Mouse (Mus musculus) embryonic facial prominence, embryonic 12.5 days (tissue): Measurements from ENCODE around the gene Xpnpep1. TPM values are rescaled to one million over a fixed set of nuclear protein-coding genes. Genes with fewer than 3 reads are reported as not detected.
A peak's percentile ranks its signal among the peaks of the same experiment; 100 is the strongest.

Experiments used
- ATAC-seq: fragments of 200-750 bp; cut with Nextera tagmentation; 2 replicates; pipeline ENCODE4 v1.8.0; 2017; ENCODE audit not compliant: insufficient number of reproducible peaks, insufficient read depth, low FRiP score, low TSS enrichment
- H3K27ac ChIP-seq: fragments of 300-500 bp; sonication (generic); 2 replicates; pipeline ENCODE4 v1.5.1; 2016; ENCODE audit warnings: mild to moderate bottlenecking
- H3K27me3 ChIP-seq: fragments of 300-500 bp; sonication (generic); 2 replicates; pipeline ENCODE4 v1.6.1; 2016; ENCODE audit warnings: mild to moderate bottlenecking, moderate library complexity
- H3K36me3 ChIP-seq: fragments of 300-500 bp; sonication (generic); 2 replicates; pipeline ENCODE4 v1.6.1; 2016; ENCODE audit warnings: mild to moderate bottlenecking
- H3K4me1 ChIP-seq: fragments of 300-500 bp; sonication (generic); 2 replicates; pipeline ENCODE4 v1.6.1; 2016
- H3K4me2 ChIP-seq: fragments of 300-500 bp; sonication (generic); replicated peaks from 2 replicates; pipeline ENCODE4 v1.6.1; 2016; ENCODE audit warnings: mild to moderate bottlenecking, moderate library complexity
- H3K4me3 ChIP-seq: fragments of 300-500 bp; sonication (generic); 2 replicates; pipeline ENCODE4 v1.5.1; 2016; ENCODE audit warnings: mild to moderate bottlenecking
- H3K9ac ChIP-seq: fragments of 300-500 bp; sonication (generic); 2 replicates; pipeline ENCODE4 v1.6.1; 2016; ENCODE audit warnings: mild to moderate bottlenecking, moderate library complexity
- H3K9me3 ChIP-seq: fragments of 300-500 bp; sonication (generic); 2 replicates; pipeline ENCODE4 v1.6.1; 2016; ENCODE audit warnings: mild to moderate bottlenecking, moderate library complexity
- WGBS: fragments of 180-500 bp; shearing (Covaris S2); methylation state at CpG from one replicate; pipeline ENCODE4 v1.1.7; 2016; 5-methylcytosine and 5-hydroxymethylcytosine counted together
- polyA plus RNA-seq: library from polyadenylated mRNA; unstranded; fragments of >200 nt; fragmentation: Nextera tagmentation; extraction: Ambion mirVana; gene quantifications from 2 replicates; pipeline ENCODE4 v1.2.1, GENCODE M21; 2016

Gene Xpnpep1
- polyA plus RNA-seq, 1 experiment from 2014 or later = 167 TPM

DNA sequence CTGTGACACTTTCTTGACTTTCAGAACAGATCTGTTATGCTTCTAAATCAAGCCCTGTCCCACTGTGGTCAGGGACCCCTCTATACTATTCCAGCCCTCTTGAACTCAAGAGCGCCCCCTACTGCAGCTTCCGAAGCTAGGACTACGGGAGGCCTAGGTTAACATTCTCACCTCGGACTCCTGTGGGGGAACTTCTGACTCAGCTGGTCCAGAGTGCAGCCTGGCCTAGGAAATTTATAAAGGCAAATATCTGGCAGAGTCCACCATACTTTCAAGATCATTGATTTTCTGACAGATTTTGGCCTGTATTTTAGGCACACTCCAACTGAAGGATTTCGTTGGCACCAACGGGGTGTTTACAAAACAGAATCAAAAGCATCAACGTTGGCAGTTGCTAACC is 11.0 kb downstream of the Xpnpep1 start:
- Histone ChIP-seq H3K4me2 (no peak overlapping the region), H3K27ac (no peak overlapping the region), H3K4me3 (no peak overlapping the region), H3K36me3 (peaks cover 44% of the 10 kb centered on the region), H3K9ac (no peak overlapping the region), H3K4me1 (no peaks in the 10 kb centered on the region), H3K9me3 (no peaks in the 10 kb centered on the region), H3K27me3 (no peaks in the 10 kb centered on the region)
- 89% methylated on average over 7 of the region's 7 CpGs for WGBS
- ATAC-seq = no peak

DNA sequence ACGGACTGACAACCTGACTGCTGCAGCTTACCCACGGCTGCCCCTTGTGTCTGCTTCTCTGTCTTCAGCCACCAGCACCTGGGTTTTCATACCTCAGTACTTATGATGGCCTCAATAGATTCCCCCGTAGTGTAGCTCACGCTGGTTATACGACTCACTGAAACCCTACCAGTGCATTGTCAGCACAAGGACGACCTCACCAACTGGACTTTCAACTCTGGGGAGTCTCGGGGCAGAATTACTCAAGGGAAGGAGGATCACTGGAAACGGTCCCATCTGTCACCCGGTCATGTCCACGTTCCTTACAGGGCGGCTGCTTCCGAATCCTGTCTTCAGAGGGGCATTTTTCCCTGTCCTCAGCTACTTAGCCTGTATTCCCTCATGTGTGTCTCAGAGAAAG is 11.8 kb downstream of the Xpnpep1 start:
- H3K27ac ChIP-seq = no peak overlapping the region
- H3K9ac ChIP-seq = no peak overlapping the region
- H3K4me1 ChIP-seq = no peaks in the 10 kb centered on the region
- WGBS = 92% methylated on average over 12 of the region's 12 CpGs
- no peak for ATAC-seq
- H3K36me3 ChIP-seq = peaks cover 53% of the 10 kb centered on the region
- H3K4me2 ChIP-seq = no peak overlapping the region
- H3K4me3 ChIP-seq = no peak overlapping the region
- H3K27me3 ChIP-seq = no peaks in the 10 kb centered on the region
- H3K9me3 ChIP-seq = no peaks in the 10 kb centered on the region

DNA sequence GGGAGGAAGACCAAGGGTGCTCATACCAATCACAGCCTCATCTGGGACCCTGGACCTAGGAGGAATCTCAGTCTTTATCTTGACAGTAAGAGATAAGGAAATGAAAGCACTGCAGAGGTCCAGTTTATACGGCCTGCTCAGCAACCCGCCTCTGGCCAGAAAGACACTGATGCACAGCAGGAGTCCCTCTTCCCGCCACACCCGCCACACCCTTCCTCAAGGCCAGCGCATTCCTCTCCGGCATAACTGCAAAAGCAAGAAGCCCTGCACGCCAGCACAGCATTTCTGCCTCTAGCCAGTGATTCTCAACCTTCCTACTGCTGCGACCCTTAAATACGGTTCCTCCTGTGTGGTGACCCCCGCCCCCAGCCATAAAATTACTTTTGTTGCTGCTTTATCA is 16.8 kb downstream of the Xpnpep1 start:
- Histone ChIP-seq H3K4me2 (no peak overlapping the region), H3K36me3 (peaks cover 49% of the 10 kb centered on the region), H3K27me3 (no peaks in the 10 kb centered on the region), H3K4me1 (0 out of 2 replicates have a peak, but pooled peaks cover 3% of the 10 kb centered on the region), H3K4me3 (no peak overlapping the region), H3K27ac (no peak overlapping the region), H3K9ac (no peak overlapping the region), H3K9me3 (no peaks in the 10 kb centered on the region)
- 79% methylated on average over 10 of the region's 10 CpGs for WGBS
- ATAC-seq = no peak

DNA sequence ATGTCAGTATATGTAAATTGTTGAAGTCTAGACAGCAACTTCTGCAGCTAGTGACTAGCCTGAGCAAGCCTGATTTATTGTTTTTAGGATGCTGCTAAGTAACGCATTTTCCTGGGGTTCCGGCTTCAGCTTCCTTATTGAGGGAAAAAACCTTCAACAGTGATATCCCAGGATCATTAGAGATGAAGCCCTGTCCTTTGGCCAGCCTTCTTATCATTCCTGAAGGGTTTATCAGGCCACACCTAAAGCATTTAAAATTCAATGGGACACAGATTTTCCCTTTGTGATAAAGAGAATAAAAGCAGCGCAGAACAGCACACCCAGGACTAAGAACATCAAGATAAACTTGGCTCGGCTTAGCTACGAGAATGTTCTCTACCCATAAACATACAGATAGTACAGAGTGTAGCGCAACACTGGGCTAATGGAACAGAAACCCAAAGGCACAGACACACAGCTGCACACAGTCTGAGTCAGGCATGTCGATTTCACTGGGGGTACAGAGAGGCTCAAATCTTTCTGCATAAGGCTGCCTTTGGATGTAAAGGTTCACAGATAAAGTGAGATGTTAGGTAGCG is 17.9 kb downstream of the Xpnpep1 start:
- Histone ChIP-seq H3K27ac (no peak overlapping the region), H3K27me3 (no peaks in the 10 kb centered on the region), H3K4me1 (0 out of 2 replicates have a peak, but pooled peaks cover 3% of the 10 kb centered on the region), H3K36me3 (peaks cover 45% of the 10 kb centered on the region), H3K4me3 (no peak overlapping the region), H3K9ac (no peak overlapping the region), H3K9me3 (no peaks in the 10 kb centered on the region), H3K4me2 (no peak overlapping the region)
- no peak for ATAC-seq
- WGBS = 90% methylated on average over 8 of the region's 8 CpGs

DNA sequence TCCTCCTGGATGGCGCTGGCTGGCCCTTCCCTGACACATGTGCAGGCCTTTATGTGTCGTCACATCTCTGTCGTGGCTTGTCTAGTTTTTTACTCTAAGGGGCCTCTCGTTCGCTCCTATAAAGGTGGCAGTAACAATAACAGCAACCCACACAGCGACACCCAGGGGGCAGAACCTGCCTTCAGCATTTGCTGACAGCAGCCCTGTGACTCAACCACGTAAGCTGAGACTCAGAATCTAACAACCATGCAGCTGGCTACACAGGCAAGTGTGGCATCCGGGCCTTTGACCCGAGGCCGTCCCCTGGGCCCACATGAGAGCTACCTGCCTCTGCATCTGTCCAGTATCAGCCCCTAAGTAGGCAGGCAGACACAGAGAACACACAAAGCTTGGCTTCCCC is 18.5 kb downstream of the Xpnpep1 start:
- Histone ChIP-seq H3K9ac (no peak overlapping the region), H3K4me1 (0 out of 2 replicates have a peak, but pooled peaks cover 3% of the 10 kb centered on the region), H3K27me3 (no peaks in the 10 kb centered on the region), H3K27ac (no peak overlapping the region), H3K9me3 (no peaks in the 10 kb centered on the region), H3K4me3 (no peak overlapping the region), H3K36me3 (peaks cover 40% of the 10 kb centered on the region), H3K4me2 (no peak overlapping the region)
- ATAC-seq = 0 out of 2 replicates have a peak, but pooled peaks have one; percentile 30
- 67% methylated on average over 10 of the region's 10 CpGs for WGBS

DNA sequence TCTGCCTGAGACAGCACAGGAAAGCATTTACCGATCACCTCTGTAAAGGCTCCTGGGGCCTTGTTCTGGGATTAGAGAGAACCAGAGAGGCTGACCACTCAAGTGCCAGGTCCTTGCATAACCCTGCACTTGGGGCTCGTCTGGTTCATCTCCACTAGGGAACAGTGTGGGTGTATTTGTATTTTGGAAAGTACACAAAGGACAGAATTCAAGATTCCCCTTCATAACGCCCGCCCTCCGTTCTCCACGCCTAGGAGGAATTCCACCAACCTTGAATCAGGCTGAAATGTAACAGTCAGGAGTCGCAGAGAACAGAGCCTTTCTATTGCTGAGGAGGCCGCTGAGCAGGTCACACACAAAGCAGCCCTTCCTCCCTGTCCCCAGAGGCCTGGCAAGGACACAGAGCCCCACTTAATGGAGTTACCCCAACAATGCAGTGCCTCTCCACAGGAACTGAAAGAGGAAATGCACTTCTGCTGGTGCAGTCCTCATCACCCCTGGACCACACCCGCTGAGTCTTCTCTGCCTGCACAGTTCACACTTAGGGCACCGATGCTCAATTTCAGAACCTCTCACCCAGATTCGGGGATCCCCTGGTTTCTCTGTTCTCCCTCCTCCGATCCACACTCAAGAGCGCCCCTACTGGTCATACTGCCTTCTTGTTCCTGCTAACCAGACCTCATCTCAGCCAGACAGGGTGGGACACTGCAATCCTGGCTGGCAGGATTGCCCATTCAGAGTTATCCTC is 20.1 kb downstream of the Xpnpep1 start:
- ATAC-seq = no peak

DNA sequence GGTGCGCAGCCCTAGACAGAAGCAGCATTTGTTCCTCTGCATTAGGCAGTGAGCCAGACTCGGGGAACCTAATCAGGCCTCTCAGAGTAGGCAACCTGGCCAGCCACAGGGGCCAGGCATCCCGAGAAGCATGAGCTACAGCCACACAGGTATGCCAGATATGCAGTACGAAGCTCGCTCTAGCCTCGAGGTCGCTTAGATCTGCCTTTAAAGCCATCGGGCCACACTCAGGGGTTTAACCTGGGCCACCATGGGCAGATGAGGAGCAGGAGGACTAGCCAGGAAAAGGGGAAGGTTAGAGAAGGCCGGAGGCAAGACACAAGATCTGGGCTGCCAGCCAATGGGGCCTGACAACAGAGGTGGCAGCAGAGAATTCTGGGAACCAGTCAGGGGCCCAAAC is 22.1 kb downstream of the Xpnpep1 start:
- peaks cover 14% of the 10 kb centered on the region for H3K36me3 ChIP-seq
- no peak overlapping the region for H3K27ac ChIP-seq
- no peaks in the 10 kb centered on the region for H3K9me3 ChIP-seq
- ATAC-seq = no peak
- H3K4me1 ChIP-seq = peaks cover 8% of the 10 kb centered on the region; the same call in 1 of the 2 replicates
- no peak overlapping the region for H3K4me3 ChIP-seq
- H3K9ac ChIP-seq = no peak overlapping the region
- WGBS = 84% methylated on average over 9 of the region's 9 CpGs
- H3K27me3 ChIP-seq = no peaks in the 10 kb centered on the region
- no peak overlapping the region for H3K4me2 ChIP-seq

More for the DNA sequence above, 20.1 kb downstream of the Xpnpep1 start:
- Histone ChIP-seq H3K9ac (no peak overlapping the region), H3K27me3 (no peaks in the 10 kb centered on the region), H3K27ac (no peak overlapping the region), H3K9me3 (no peaks in the 10 kb centered on the region), H3K36me3 (peaks cover 29% of the 10 kb centered on the region), H3K4me2 (no peak overlapping the region), H3K4me3 (no peak overlapping the region), H3K4me1 (0 out of 2 replicates have a peak, but pooled peaks cover 3% of the 10 kb centered on the region)
- 74% methylated on average over 13 of the region's 13 CpGs for WGBS

DNA sequence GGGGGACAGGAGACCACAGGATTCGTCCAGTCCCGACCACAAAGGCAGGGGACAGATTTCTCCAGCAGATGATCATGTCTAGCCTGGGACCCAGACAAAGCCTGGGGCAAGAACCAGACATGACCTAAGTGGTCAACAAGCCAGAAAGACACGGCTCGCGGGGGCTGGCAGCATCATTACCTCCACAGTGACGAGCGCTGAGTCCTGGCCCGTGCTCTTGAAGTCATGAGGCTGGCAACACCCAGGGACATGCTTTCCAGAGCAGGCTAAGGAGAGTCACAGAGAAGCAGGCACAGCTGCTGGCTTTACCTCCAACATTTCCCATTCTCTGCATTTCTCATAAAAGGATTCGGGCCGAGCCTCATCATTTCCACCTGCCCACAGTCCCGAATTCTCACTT is 22.8 kb downstream of the Xpnpep1 start:
- H3K4me2 ChIP-seq = no peak overlapping the region
- H3K27ac ChIP-seq = no peak overlapping the region
- peaks cover 11% of the 10 kb centered on the region; the same call in 1 of the 2 replicates for H3K4me1 ChIP-seq
- peaks cover 15% of the 10 kb centered on the region for H3K36me3 ChIP-seq
- H3K9ac ChIP-seq = no peak overlapping the region
- H3K4me3 ChIP-seq = no peak overlapping the region
- H3K27me3 ChIP-seq = no peaks in the 10 kb centered on the region
- 82% methylated on average over 11 of the region's 11 CpGs for WGBS
- no peaks in the 10 kb centered on the region for H3K9me3 ChIP-seq
- ATAC-seq = no peak

DNA sequence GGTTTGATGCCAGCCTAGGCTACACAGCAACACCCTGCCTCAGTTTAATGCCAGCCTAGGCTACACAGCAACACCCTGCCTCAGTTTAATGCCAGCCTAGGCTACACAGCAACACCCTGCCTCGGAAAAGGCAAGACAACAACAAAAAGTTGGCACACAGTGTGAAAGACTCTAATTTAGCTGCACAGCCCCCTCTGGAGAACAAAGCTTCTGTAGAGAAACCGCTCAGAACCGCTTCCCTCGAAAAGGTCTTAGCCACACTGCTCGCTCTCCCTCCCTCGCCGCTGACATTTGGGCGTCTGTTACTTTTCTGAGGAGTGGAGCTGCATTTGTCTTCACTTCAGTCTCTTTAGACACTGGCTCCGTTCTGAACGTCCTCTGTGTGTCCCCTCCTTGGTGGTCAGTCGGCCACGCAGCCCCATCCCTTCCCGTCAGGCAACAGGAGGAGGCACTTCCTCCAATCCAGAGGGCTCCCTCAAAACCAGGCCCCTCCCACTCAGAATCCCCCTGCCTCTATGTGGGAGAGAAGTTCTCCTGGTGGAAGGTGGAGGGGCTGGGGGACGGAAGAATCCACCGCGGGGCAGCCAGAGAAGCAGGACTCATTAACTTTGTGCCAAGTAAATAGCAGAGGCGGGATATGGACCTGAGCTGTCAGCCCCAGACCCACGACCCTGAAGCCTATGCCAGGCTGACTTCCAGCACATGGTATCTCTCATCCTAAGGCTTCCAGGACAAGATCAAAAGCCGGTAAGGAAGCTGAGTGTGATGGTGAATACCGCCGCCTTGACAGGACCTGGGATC is 24.9 kb downstream of the Xpnpep1 start:
- Histone ChIP-seq H3K4me1 (peaks cover 30% of the 10 kb centered on the region), H3K9me3 (no peaks in the 10 kb centered on the region), H3K27me3 (no peaks in the 10 kb centered on the region), H3K4me2 (0 out of 2 replicates have a peak overlapping the region, but pooled peaks have one; percentile 11), H3K9ac (0 out of 2 replicates have a peak overlapping the region, but pooled peaks have one; percentile 2), H3K4me3 (no peak overlapping the region), H3K36me3 (peaks cover 21% of the 10 kb centered on the region), H3K27ac (no peak overlapping the region)
- 71% methylated on average over 21 of the region's 21 CpGs for WGBS
- no peak for ATAC-seq

DNA sequence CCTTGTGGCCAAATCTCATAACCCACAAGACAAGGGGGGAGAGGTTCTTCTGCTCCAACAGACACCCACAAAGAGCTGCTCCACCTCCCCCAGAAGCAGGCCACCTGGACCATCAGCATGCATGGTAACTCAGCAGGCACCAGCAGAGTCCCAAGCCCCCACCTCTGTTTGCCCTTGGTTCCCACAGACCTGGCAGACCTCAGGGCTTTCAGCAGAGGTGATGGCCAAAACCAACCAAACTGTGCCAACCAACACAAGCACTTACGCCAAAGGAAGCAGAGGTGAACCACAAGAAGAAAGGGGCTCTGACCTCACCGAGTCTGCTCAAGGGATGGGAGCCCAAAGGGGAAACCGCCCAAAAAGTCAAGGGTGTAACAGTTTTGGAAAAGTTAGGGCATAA is 26.3 kb downstream of the Xpnpep1 start:
- Histone ChIP-seq H3K4me3 (no peak overlapping the region), H3K9me3 (no peaks in the 10 kb centered on the region), H3K27me3 (no peaks in the 10 kb centered on the region), H3K4me2 (no peak overlapping the region), H3K4me1 (peaks cover 44% of the 10 kb centered on the region), H3K36me3 (peaks cover 21% of the 10 kb centered on the region), H3K9ac (no peak overlapping the region), H3K27ac (no peak overlapping the region)
- no peak for ATAC-seq
- 89% methylated on average over 3 of the region's 3 CpGs for WGBS

DNA sequence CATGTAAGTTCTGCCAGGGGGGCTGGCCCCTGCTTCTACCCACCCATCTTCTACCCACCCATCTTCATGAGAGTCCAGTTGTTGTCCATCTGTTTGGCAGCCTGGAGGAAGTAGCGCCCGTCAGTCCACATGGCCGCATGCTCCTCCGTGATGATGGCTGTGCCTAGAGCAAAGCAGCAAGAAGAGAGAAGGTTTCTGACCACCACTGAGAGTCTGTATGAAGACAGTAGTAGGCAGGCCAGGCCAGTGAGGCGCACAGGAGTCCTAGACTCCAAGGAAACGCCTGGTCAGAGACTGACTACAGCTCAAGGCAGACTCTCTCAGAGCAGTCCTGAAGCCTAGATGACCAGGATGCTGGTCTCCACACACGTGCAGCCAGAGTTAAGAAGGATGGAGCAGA is 26.7 kb downstream of the Xpnpep1 start:
- Histone ChIP-seq H3K4me1 (peaks cover 48% of the 10 kb centered on the region), H3K4me3 (no peak overlapping the region), H3K27ac (no peak overlapping the region; the same call in 1 of the 2 replicates), H3K9ac (no peak overlapping the region), H3K4me2 (no peak overlapping the region), H3K36me3 (peaks cover 21% of the 10 kb centered on the region), H3K9me3 (no peaks in the 10 kb centered on the region), H3K27me3 (no peaks in the 10 kb centered on the region)
- 91% methylated on average over 7 of the region's 7 CpGs for WGBS
- ATAC-seq = no peak
